Mouse (Mus musculus) megakaryocyte-erythroid progenitor cell, adult 5 weeks (primary cell): Measurements from ENCODE around the gene Arl4c. TPM values are rescaled to one million over a fixed set of nuclear protein-coding genes. Genes with fewer than 3 reads are reported as not detected.

Experiments
- polyA plus RNA-seq: library from polyadenylated mRNA; stranded (reverse); fragments of >175 nt; gene quantifications from 2 replicates; pipeline ENCODE4 v1.2.3, GENCODE M21; 2012

Arl4c gene
- polyA plus RNA-seq, result 15.8 and 22.9 TPM in 2 replicates

GRCm38 (mm10) chr1:88701870-88702661, at the start of gene Arl4c:
TSS of gene Arl4c (minus strand) at chr1:88702221.

Other genes with a start within 250 kb of the Arl4c start
- gene Glrp1, start 192.2 kb downstream of the Arl4c start, polyA plus RNA-seq, result 0.79 and 1.1 TPM in 2 replicates